Mouse (Mus musculus): ENCODE results near the gene Gpc5.

- TF ChIP-seq CTCF (IDR thresholded peaks at IDR 0.05; ENCODE audit: low read depth, low read length) (no peak), POLR2A (IDR thresholded peaks at IDR 0.05; ENCODE audit: extremely low read depth, insufficient read depth, low read length) (no peak)
Measured at GRCm38 (mm10) chr14:116494285-116494850, 1402.4 kb downstream of the Gpc5 start.
